Mouse (Mus musculus): ENCODE data around the gene Gimap4. TPM values are rescaled to one million over a fixed set of nuclear protein-coding genes. Genes with fewer than 3 reads are reported as not detected.
A peak's percentile ranks its signal among the peaks of the same experiment; 100 is the strongest.

Gene Gimap4
- polyA plus RNA-seq, 1 experiment from 2014 or later = 0.33 TPM

DNA sequence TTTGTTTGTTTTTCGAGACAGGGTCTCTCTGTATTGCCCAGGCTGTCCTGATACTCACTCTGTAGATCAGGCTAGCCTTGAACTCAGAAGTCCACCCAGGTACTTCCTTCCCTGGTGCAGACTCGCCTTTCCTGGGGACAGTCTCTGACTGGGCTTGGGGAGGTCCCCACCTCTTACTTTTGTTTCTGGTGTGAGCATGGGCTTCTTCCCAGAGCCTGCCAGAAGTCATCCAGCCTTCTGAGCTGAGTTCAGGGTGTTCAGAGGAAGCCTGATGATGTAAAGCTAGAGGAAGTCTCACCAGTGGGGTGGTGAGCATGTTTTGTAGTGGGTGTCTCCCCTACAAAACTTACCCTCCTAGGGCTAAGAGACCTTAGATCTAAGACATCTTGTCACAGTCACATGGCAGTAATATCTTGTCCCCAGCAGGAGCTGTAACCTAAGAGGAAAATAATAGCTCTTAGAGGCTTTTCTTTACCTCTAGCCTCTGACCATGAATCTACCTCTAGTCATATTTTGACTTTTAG lies 14.8 kb upstream of the Gimap4 start:
- Histone ChIP-seq H3K36me3 (ENCODE audit: control insufficient read depth, insufficient read depth, low read length) (no peaks in the 10 kb centered on the region), H3K4me3 (ENCODE audit: low read depth, low read length) (no peak overlapping the region), H3K27ac (ENCODE audit: low read depth, low read length) (no peak overlapping the region), H3K4me2 (ENCODE audit: low read depth, low read length) (no peak overlapping the region), H3K9me3 (ENCODE audit: control insufficient read depth, low read length) (no peaks in the 10 kb centered on the region), H3K4me1 (ENCODE audit: control insufficient read depth, insufficient read depth, low read length) (no peaks in the 10 kb centered on the region), H3K9ac (replicated peaks; ENCODE audit: low read depth, low read length) (no peak overlapping the region), H3K27me3 (ENCODE audit: control insufficient read depth, insufficient read depth, low read length) (no peaks in the 10 kb centered on the region)
- WGBS = 73% methylated on average over 2 of the region's 2 CpGs
- no peak for ATAC-seq (ENCODE audit: low read depth)

DNA sequence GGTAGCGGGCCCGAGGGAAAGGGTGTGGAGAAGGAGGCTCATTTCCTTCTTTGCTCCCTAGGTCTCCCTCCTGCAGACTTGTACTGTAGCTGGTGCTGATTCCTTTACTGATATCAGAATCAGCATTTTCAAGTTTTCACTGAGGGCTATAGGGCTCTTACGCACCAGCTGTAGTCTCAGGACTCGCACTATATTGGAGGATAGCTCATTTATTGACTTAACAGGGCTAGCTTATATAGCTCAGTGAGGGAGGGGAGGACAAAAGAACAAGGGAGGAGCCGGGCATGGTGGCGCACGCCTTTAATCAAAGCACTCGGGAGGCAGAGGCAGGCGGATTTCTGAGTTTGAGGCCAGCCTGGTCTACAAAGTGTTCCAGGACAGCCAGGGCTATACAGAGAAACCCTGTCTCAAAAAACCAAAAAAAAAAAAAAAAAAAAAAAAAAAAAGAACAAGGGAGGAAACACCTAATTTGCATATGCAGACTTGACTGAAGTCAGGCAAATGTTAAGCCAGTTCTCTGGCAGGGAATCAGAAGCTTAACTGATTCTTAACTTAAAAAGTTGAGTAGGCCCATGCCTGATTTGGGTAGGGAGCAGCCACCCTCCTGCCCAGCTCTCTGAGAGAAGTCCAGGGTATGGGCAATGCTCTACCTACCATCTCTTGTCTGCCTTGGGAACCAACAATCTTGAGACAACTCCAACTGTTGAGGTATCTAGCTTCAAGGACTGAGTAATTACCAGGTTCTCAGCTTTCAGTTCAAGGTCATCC lies 9.9 kb upstream of the Gimap4 start:
- Histone ChIP-seq H3K27me3 (ENCODE audit: control insufficient read depth, insufficient read depth, low read length) (no peaks in the 10 kb centered on the region), H3K4me3 (ENCODE audit: low read depth, low read length) (no peak overlapping the region), H3K4me1 (ENCODE audit: control insufficient read depth, insufficient read depth, low read length) (no peaks in the 10 kb centered on the region), H3K27ac (ENCODE audit: low read depth, low read length) (no peak overlapping the region), H3K4me2 (ENCODE audit: low read depth, low read length) (no peak overlapping the region), H3K9me3 (ENCODE audit: control insufficient read depth, low read length) (no peaks in the 10 kb centered on the region), H3K36me3 (ENCODE audit: control insufficient read depth, insufficient read depth, low read length) (no peaks in the 10 kb centered on the region), H3K9ac (replicated peaks; ENCODE audit: low read depth, low read length) (no peak overlapping the region)
- no peak for ATAC-seq (ENCODE audit: low read depth)
- 95% methylated on average over 9 of the region's 9 CpGs for WGBS

DNA sequence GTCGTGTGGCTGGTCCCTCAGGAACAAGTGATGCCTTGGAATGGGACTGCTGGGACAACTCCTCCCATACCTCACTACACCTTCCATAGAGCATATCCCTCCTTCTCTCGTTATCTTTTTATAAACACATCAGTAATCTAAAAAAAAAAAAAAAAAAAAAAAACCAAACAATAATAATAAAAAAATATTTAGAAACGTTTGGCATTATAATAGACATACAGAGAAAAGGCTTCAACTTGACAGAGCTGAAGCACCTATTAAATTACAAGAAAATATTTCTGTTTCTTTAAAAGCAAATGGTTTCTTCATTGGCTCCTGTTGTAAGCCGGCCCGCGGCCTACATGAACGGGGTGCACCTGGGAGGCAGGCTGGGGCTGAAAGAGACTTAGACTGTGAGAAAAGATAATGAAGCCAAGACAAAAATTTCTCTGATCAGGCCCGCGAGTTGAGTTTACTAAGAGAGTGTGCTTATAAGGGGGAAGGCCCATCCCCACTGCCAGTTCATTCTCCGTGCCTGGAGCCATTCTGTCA lies 8.9 kb upstream of the Gimap4 start:
- no peaks in the 10 kb centered on the region for H3K27me3 ChIP-seq (ENCODE audit: control insufficient read depth, insufficient read depth, low read length)
- ATAC-seq (ENCODE audit: low read depth) = no peak
- no peak overlapping the region for H3K27ac ChIP-seq (ENCODE audit: low read depth, low read length)
- no peak overlapping the region for H3K4me3 ChIP-seq (ENCODE audit: low read depth, low read length)
- no peaks in the 10 kb centered on the region for H3K9me3 ChIP-seq (ENCODE audit: control insufficient read depth, low read length)
- no peaks in the 10 kb centered on the region for H3K4me1 ChIP-seq (ENCODE audit: control insufficient read depth, insufficient read depth, low read length)
- H3K4me2 ChIP-seq (ENCODE audit: low read depth, low read length) = no peak overlapping the region
- 56% methylated on average over 10 of the region's 10 CpGs for WGBS
- no peaks in the 10 kb centered on the region for H3K36me3 ChIP-seq (ENCODE audit: control insufficient read depth, insufficient read depth, low read length)
- no peak overlapping the region for H3K9ac ChIP-seq (replicated peaks; ENCODE audit: low read depth, low read length)

DNA sequence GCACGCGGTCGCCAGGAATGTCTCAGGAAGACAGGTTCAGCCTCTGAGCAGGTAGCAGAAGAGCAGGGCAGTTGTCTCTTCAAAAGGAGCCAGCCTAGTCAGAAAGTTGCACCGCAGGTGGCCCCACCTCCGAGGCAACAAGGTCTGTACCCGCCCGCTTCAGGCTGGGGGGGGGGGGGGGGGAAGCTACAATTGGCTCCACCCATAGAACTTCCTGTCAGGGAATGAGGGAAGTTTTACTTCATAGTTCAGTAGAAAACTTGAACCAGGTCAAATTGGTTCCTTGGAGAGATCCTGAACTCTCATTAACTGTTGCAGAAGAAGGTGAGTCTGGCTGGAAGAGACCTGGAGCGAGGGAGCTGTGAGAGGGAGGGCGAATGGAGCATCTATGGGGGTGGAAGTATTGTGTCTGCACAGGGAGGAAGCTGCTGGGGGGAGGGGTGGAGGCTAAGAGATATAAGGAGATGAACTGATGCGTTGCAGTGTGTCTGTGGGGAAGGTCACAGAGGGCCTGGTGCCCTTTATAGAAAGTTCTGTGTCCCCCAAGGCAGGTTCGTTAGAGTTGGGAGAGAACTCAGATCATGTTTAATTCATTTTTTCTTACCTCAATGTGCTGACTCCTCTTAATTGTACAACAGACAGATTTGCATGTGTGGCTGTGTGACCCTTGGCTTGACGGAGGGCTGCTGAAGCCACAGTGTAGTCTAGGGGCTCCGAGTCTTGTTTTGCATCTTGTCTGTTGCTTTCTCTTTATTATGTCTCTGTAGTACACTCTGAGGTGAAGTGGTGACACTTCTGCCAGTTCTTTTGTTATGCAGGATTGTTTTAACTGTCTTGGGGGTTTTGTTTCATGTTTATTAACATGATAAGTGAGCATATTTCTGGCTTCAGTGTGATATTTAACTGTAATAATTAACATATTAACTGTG lies 8.2 kb upstream of the Gimap4 start, which contains the start of gene Gimap9:
TSS of gene Gimap9 (plus strand) at position 199 of the 929 bp plus-strand sequence.
- no peak for ATAC-seq (ENCODE audit: low read depth)
- peak within 1 kb of the TSS; percentile 8; the same call in 1 of the 2 replicates for H3K4me2 ChIP-seq (ENCODE audit: low read depth, low read length)
- H3K36me3 ChIP-seq (ENCODE audit: control insufficient read depth, insufficient read depth, low read length) = no peaks in the 10 kb centered on the region
- WGBS = 37% methylated on average over 13 of the region's 13 CpGs
- H3K4me3 ChIP-seq (ENCODE audit: low read depth, low read length) = no peak within 1 kb of the TSS
- no peaks in the 10 kb centered on the region for H3K9me3 ChIP-seq (ENCODE audit: control insufficient read depth, low read length)
- H3K27ac ChIP-seq (ENCODE audit: low read depth, low read length) = no peak within 1 kb of the TSS
- no peaks in the 10 kb centered on the region for H3K4me1 ChIP-seq (ENCODE audit: control insufficient read depth, insufficient read depth, low read length)
- no peaks in the 10 kb centered on the region for H3K27me3 ChIP-seq (ENCODE audit: control insufficient read depth, insufficient read depth, low read length)
- no peak within 1 kb of the TSS for H3K9ac ChIP-seq (replicated peaks; ENCODE audit: low read depth, low read length)

DNA sequence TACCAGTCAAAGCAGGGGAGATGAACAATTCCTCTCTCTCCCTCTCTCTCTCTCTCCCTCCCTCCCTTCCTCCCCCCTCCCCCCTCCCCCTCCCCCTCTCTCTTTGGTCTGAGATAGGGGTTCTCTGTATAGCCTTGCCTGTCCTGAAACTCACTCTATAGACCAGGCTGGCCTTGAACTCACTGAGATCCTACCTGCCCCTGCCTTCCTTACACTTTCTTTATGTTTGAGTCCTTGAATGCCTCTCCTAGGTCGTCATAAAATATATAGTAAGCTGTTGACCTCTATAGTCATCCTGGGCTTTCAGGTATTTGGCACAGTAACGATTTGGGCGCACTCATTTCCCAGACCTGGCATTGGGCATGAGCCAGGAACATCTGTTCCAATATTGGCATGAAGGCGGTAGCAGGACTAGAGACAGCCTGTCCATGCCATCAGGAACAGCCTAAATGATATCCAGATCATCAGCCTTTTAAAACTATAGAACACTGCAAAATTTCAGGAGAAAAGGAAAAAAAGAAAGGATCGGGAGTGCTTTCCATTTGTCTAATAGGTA lies 7.4 kb upstream of the Gimap4 start:
- H3K27ac ChIP-seq (ENCODE audit: low read depth, low read length) = no peak overlapping the region
- no peaks in the 10 kb centered on the region for H3K27me3 ChIP-seq (ENCODE audit: control insufficient read depth, insufficient read depth, low read length)
- no peaks in the 10 kb centered on the region for H3K9me3 ChIP-seq (ENCODE audit: control insufficient read depth, low read length)
- H3K4me3 ChIP-seq (ENCODE audit: low read depth, low read length) = no peak overlapping the region
- WGBS = 84% methylated on average over 5 of the region's 5 CpGs
- H3K9ac ChIP-seq (replicated peaks; ENCODE audit: low read depth, low read length) = no peak overlapping the region
- no peaks in the 10 kb centered on the region for H3K4me1 ChIP-seq (ENCODE audit: control insufficient read depth, insufficient read depth, low read length)
- H3K4me2 ChIP-seq (ENCODE audit: low read depth, low read length) = no peak overlapping the region
- ATAC-seq (ENCODE audit: low read depth) = no peak
- no peaks in the 10 kb centered on the region for H3K36me3 ChIP-seq (ENCODE audit: control insufficient read depth, insufficient read depth, low read length)

DNA sequence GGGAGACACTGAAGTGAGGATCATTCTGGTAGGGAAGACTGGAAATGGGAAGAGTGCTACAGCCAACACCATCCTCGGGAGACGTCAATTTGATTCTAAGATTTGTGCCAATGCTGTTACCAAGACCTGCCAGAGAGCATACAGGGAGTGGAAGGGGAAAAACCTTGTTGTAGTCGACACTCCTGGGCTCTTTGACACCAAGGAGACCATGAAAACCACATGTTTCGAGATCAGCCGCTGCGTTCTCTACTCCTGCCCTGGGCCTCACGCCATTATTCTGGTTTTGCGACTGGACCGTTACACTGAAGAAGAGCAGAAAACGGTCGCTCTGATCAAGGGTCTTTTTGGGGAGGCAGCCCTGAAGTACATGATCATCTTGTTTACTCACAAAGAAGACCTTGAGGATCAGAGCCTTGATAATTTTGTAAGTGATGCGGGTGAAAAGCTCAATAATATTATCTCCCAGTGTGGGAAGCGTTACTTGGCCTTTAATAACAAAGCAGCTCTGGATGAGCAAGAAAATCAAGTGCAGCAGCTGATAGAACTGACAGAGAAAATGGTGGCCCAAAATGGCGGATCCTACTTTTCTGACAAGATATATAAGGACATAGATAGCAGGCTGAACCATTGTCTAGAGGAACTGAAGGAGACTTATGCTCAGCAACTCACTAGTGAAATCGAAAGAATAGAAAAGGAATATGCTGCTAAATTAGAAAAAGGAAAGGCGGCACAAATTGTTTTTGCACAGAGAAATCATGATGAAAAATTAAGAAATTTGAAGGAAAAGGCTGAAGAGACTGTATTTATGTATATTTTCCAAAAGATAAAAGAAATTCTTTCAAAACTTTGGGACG lies 6.6 kb upstream of the Gimap4 start:
- WGBS = 92% methylated on average over 17 of the region's 17 CpGs
- H3K27ac ChIP-seq (ENCODE audit: low read depth, low read length) = no peak overlapping the region
- H3K4me3 ChIP-seq (ENCODE audit: low read depth, low read length) = no peak overlapping the region
- H3K9me3 ChIP-seq (ENCODE audit: control insufficient read depth, low read length) = no peaks in the 10 kb centered on the region
- ATAC-seq (ENCODE audit: low read depth) = no peak
- H3K27me3 ChIP-seq (ENCODE audit: control insufficient read depth, insufficient read depth, low read length) = no peaks in the 10 kb centered on the region
- H3K4me1 ChIP-seq (ENCODE audit: control insufficient read depth, insufficient read depth, low read length) = no peaks in the 10 kb centered on the region
- no peak overlapping the region for H3K4me2 ChIP-seq (ENCODE audit: low read depth, low read length)
- H3K9ac ChIP-seq (replicated peaks; ENCODE audit: low read depth, low read length) = no peak overlapping the region
- no peaks in the 10 kb centered on the region for H3K36me3 ChIP-seq (ENCODE audit: control insufficient read depth, insufficient read depth, low read length)

DNA sequence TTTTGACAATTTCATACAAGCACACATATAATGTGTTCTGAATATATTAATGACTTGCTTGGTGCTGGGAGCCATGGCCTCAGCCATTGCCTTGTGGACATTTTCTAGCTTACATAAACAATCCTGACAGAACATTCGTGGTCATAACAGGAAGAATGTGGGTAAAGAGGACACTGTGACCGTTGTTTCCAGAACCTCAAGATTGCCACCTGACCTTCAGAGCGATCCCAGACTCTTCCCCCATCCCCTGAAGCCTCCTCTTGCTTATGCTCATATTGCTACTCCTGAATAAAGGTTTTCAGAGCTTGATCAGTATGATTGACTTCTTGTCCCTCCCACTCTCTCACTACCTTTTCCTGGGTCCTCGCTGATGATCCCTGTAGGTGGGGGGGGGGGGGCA lies 6.0 kb upstream of the Gimap4 start:
- no peak for ATAC-seq (ENCODE audit: low read depth)
- WGBS = 88% methylated on average over 4 of the region's 4 CpGs
- Histone ChIP-seq H3K9ac (replicated peaks; ENCODE audit: low read depth, low read length) (no peak overlapping the region), H3K27ac (ENCODE audit: low read depth, low read length) (no peak overlapping the region), H3K4me1 (ENCODE audit: control insufficient read depth, insufficient read depth, low read length) (no peaks in the 10 kb centered on the region), H3K9me3 (ENCODE audit: control insufficient read depth, low read length) (no peaks in the 10 kb centered on the region), H3K4me3 (ENCODE audit: low read depth, low read length) (no peak overlapping the region), H3K27me3 (ENCODE audit: control insufficient read depth, insufficient read depth, low read length) (no peaks in the 10 kb centered on the region), H3K36me3 (ENCODE audit: control insufficient read depth, insufficient read depth, low read length) (no peaks in the 10 kb centered on the region), H3K4me2 (ENCODE audit: low read depth, low read length) (no peak overlapping the region)

DNA sequence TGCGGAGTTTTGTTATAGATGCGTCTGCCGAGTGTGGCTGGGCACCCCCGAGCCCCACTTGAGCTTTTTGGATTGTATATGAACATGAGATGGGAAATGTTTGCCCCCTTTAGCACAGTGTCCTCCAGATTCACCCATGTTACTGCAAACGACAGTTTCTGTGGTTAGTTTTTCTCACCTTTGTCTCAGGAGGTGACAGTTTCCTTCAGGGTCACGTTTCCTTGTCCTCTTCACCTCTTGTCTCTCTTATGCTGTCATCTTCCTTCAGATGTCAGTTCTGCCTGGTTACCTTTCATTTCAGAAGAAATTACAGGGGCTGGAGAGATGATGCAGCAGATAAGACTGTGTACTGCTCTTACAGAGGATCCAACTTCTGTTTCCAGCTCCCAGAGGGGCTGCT lies 4.6 kb upstream of the Gimap4 start:
- no peaks in the 10 kb centered on the region for H3K9me3 ChIP-seq (ENCODE audit: control insufficient read depth, low read length)
- no peak for ATAC-seq (ENCODE audit: low read depth)
- H3K9ac ChIP-seq (replicated peaks; ENCODE audit: low read depth, low read length) = no peak overlapping the region
- WGBS = 81% methylated on average over 6 of the region's 6 CpGs
- H3K4me3 ChIP-seq (ENCODE audit: low read depth, low read length) = no peak overlapping the region
- H3K27ac ChIP-seq (ENCODE audit: low read depth, low read length) = no peak overlapping the region
- H3K36me3 ChIP-seq (ENCODE audit: control insufficient read depth, insufficient read depth, low read length) = no peaks in the 10 kb centered on the region
- no peaks in the 10 kb centered on the region for H3K27me3 ChIP-seq (ENCODE audit: control insufficient read depth, insufficient read depth, low read length)
- H3K4me2 ChIP-seq (ENCODE audit: low read depth, low read length) = no peak overlapping the region
- H3K4me1 ChIP-seq (ENCODE audit: control insufficient read depth, insufficient read depth, low read length) = no peaks in the 10 kb centered on the region
